Mouse (Mus musculus) myocyte (in vitro differentiated cells): Measurements from ENCODE around the gene Setd7.

ENCODE experiments used
- CEBPB ChIP-seq: IDR thresholded peaks from 2 replicates; pipeline ENCODE4 v1.6.1; 2011; ENCODE audit warnings: mild to moderate bottlenecking, moderate library complexity; ENCODE audit not compliant: poor library complexity, insufficient read depth, severe bottlenecking
- E2F4 ChIP-seq: IDR thresholded peaks from one replicate; pipeline ENCODE4 v1.6.1; 2011; ENCODE audit warnings: mild to moderate bottlenecking, control low read depth, moderate library complexity; ENCODE audit not compliant: insufficient read depth
- MAX ChIP-seq: IDR thresholded peaks from one replicate; pipeline ENCODE4 v1.6.1; 2011; ENCODE audit warnings: low read depth, mild to moderate bottlenecking, control low read depth
- MYOD1 ChIP-seq, 3 experiments: IDR thresholded peaks; one replicate each; pipeline ENCODE4 v1.6.1; 2011; ENCODE audit warnings: control low read depth in 2 of 3, low read depth in 2 of 3, mild to moderate bottlenecking in 2 of 3, moderate library complexity in 1 of 3; ENCODE audit not compliant: insufficient read length in 2 of 3, control insufficient read depth in 1 of 3
- MYOG ChIP-seq, 3 experiments: IDR thresholded peaks; one replicate each; pipeline ENCODE4 v1.6.1; 2011; ENCODE audit warnings: control low read depth in 2 of 3, low read depth in 2 of 3, mild to moderate bottlenecking in 2 of 3; ENCODE audit not compliant: insufficient read length in 2 of 3, control insufficient read depth in 1 of 3, insufficient read depth in 1 of 3
- POLR2A ChIP-seq: IDR thresholded peaks from one replicate; pipeline ENCODE4 v1.6.1; 2011; ENCODE audit warnings: low read depth, mild to moderate bottlenecking, control low read depth, moderate library complexity; ENCODE audit not compliant: insufficient read length
- POLR2AphosphoS2 ChIP-seq: IDR thresholded peaks from one replicate; pipeline ENCODE4 v1.6.1; 2011; ENCODE audit warnings: low read depth, control low read depth; ENCODE audit not compliant: insufficient read length
- REST ChIP-seq: IDR thresholded peaks from one replicate; pipeline ENCODE4 v1.6.1; 2011; ENCODE audit warnings: mild to moderate bottlenecking, control low read depth, moderate library complexity; ENCODE audit not compliant: insufficient read depth, insufficient read length
- SRF ChIP-seq: IDR thresholded peaks from one replicate; pipeline ENCODE4 v1.6.1; 2011; ENCODE audit warnings: low read depth; ENCODE audit not compliant: control insufficient read depth, insufficient read length
- TCF12 ChIP-seq: IDR thresholded peaks from one replicate; pipeline ENCODE4 v1.6.1; 2011; ENCODE audit warnings: mild to moderate bottlenecking, control low read depth; ENCODE audit not compliant: poor library complexity, insufficient read depth, severe bottlenecking
- TCF3 ChIP-seq: IDR thresholded peaks from one replicate; pipeline ENCODE4 v1.6.1; 2011; ENCODE audit warnings: low read depth, control low read depth; ENCODE audit not compliant: insufficient read length
- USF1 ChIP-seq: IDR thresholded peaks from one replicate; pipeline ENCODE4 v1.6.1; 2011; ENCODE audit warnings: low read depth, mild to moderate bottlenecking, control low read depth, moderate library complexity

DNA sequence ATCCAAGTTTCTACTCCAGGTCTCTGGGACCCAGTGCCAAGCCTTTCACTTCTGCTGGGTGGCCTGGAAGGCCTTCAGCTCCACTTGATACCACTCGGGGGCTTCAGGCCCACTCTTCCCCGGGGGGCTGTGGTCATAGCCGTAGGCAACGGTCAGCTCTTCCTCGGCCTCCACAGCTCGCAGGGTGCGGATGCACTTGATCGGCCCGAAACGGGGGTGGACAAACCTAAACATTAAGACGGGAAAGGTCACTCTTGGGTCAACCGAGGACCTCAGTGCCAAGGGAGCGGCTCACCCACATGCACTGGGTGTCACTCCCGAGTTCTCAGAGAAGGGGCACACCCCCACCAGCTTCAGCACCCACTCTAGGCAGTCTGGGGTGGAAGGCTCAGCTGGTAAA is 39.4 kb downstream of the Setd7 start:
- no peak for TF ChIP-seq POLR2A
- TF ChIP-seq MAX = no peak
- no peak for TF ChIP-seq TCF12
- TF ChIP-seq MYOD1 (IDR thresholded peaks at IDR 0.05; ENCODE audit: control insufficient read depth in 1 of 3, insufficient read length in 2 of 3, low read depth in 2 of 3) = no peak
- TF ChIP-seq TCF3 = no peak
- no peak for TF ChIP-seq E2F4
- TF ChIP-seq CEBPB = no peak
- no peak for TF ChIP-seq MYOG (IDR thresholded peaks at IDR 0.05; ENCODE audit: control insufficient read depth in 1 of 3, insufficient read depth in 1 of 3, insufficient read length in 2 of 3, low read depth in 2 of 3)
- no peak for TF ChIP-seq POLR2AphosphoS2
- no peak for TF ChIP-seq SRF
- TF ChIP-seq USF1 = no peak
- TF ChIP-seq REST = no peak
